Mouse (Mus musculus) heart, adult 18-20 months (tissue): ENCODE data around the gene Tmub1. TPM values are rescaled to one million over a fixed set of nuclear protein-coding genes. Genes with fewer than 3 reads are reported as not detected.

ENCODE experiments used
- DNase-seq, 2 experiments: peaks; one replicate each; pipeline ENCODE4 v3.0.0; 2021 to 2022; ENCODE audit warnings: mixed read lengths in 1 of 2
- long read RNA-seq, 2 experiments: library from polyadenylated mRNA; stranded (forward); transcript quantifications; one replicate each; pipeline ENCODE4 v2.0.0; 2021
- total RNA-seq, 2 experiments: library from RNA; stranded (reverse); gene quantifications; 2 replicates each; pipeline ENCODE4 v1.2.3; 2021

Gene Tmub1
- total RNA-seq, result 10 to 100 TPM; 10.7 to 10.8 TPM
- long read RNA-seq, experiment 1, transcript Tmub1-201 (3 exons, 1,333 nt), result major isoform, 20 of 22 reads
- long read RNA-seq, experiment 1, partial matches to known transcripts, result 0 of 22 reads
- long read RNA-seq, experiment 1, other reads (novel, unspliced or antisense), result 2 of 22 reads
- long read RNA-seq, experiment 2, transcript Tmub1-201 (3 exons, 1,333 nt), result major isoform, 11 of 14 reads
- long read RNA-seq, experiment 2, partial matches to known transcripts, result 1 of 14 reads
- long read RNA-seq, experiment 2, other reads (novel, unspliced or antisense), result 2 of 14 reads

DNA sequence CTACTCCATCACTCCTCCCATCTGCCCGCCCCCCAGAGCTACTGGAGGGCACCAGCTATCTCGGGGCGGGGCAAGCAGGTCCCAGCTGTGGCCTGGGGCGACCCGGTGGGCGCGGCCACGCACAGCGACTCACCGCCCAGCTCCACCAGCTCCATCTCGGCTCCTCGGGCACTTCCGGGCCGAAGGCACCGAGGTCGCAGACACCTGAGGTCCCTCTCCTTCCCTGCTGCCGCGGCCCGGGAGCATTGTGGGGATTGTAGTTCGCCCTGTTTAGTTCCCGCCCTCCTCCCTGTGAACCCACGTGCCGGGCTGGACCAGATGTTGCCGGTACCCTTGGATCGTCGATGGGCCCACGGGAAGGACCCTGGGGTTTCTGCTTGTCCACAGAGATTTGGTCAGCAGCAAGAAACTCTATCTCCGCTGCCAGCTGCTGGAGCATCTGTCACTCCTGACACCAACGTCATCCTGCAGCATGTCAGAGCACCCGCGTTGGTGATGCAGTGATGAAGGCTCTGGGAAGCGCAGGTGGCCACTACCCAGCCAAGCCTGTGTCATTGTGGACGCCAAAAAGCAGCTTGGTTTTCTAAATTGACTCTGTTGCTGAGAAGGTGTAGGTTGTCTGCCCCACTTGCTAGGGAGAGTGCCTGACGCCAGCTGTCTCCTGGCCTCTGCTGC, at the start of gene Tmub1:
Gene Tmub1 (minus strand): TSS at position 231 of the 675 bp plus-strand sequence.
- peak; percentile 88 to 89 for DNase-seq

DNA sequence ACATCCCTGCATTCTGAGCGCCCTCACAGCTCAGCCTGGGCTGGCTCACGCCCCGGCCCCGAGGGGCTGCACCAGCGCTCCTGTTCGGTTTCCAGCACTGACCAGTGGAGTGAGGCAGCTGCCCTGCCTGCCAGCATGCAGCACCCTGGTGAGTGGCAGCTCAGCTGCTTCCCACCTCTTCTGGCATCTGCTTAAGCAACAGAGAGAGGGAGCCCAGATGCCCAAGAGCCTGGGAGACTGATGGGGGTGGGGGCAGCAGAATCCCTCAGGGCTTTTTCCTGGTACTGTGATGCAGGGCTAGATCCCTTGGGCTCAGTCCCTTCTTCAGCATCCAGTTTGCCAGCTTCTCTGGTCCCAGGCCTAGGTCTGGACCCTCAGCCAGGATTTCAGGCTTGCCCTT, 49.1 kb upstream of the Tmub1 start:
- DNase-seq, result no peak

DNA sequence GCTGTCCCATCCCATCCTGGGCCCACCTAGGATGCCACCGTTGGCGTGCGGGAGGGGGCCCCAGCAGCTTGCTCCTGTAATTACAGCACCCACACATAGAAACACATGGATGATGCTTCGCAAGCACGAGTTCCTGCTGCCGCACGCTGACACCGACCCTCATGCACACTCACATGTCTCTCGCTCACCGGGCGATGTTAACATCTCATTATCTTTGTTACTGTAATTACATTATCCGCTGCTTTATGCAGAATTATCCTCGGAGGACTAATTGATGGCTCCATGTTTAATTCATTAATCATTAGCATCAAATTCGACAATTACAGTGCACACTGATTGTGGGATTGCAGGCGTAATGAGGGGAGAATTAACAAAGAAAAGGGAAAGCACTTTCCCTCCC, 47.4 kb upstream of the Tmub1 start:
- no peak for DNase-seq

DNA sequence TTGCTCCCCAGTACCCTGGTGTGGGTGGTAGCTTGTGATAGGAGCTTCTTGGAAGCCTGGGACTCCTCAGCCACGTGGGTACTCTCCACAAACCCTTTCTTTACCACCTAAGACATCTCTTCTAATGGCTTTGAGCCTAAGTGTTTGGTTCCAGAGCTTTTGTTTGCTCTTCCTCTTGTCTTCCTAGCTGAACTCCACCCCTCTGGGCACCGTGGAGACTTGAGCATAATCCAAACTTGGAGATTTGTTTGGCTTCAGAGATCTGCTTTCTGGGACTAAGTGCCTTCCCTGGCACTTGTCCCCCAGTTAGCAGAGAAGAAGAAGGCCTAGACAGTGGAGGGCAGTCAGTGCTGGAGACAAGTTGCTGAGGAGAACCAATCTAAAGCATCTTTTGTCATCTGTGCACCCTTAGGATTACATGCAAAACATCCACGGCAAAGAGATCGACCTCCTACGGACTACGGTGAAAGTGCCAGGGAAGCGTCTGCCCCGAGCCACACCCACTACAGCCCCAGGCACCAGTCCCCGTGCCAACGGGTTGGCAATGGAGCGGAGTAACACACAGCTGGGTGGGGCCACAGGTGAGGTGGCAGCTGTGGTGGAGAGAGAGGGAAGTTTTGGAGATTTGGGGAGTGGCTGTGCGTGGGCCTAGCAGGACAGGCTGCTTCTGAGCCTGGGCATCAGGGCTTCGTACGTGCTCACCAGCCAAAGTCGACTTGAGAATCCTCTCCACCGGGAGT, 45.1 kb upstream of the Tmub1 start:
- DNase-seq, result no peak

DNA sequence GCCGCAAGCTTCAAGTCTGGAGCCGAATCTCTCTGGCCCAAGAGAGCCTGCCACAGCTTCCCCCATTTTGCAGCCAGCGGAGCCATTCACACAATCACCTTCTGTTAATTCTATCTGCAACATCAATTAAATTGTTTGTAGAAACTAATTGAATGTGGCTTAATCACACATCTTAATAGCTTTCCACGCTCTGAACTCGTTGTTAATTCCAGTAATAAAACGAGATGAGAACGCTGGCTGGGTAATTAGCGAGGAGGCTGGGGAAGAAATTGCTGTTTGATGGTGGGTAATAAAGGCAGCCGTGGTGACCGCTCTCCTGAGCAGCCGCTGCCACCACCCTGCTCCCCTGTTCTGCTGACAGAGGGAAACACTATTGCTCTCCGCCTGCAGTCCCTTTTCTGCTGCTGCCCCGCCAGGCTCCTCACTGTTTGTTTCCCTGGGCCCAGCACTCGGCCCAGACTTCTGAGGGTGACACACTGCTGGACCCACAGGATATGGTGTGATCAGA, 42.8 kb upstream of the Tmub1 start:
- no peak for DNase-seq

DNA sequence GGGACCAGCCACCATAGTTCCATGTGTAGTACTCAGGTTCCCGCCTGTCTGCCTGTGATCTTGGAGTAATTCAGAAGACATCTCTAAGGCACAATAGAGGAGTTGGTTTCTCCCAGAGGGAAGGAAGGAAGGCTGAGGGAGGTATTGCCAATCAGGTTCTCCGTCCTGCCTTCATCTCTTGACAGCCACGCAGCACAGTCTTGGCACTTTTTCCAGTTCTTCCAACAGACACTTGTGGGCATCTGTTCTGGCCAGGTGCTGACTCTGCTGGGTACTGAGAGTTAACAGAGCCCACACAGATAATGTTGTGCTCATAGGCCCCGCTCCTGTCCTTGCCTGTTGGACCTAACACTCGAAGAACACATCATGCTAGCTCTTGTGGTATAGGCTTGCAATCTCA, 39.1 kb upstream of the Tmub1 start:
- no peak for DNase-seq

DNA sequence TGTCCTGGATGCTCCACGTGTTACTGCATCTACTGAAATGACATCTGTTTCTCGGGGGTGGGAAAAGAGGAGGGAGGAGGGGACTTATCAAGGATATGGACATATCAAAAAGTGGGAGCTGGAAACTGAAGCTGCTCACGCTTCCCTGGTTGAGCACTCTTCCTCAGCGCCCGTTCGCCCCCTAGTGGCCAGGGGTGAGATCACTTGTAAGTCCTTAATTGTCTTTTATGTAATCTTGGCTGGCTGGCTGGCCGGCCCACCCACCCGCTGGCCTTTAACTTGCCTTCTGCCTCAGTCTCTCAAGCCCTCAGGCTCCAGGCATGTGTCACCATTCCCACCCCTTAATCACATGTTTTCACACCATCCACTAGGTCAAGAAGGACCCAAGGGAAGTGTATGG, 38.4 kb upstream of the Tmub1 start:
- DNase-seq, result peak; percentile 84 to 96

DNA sequence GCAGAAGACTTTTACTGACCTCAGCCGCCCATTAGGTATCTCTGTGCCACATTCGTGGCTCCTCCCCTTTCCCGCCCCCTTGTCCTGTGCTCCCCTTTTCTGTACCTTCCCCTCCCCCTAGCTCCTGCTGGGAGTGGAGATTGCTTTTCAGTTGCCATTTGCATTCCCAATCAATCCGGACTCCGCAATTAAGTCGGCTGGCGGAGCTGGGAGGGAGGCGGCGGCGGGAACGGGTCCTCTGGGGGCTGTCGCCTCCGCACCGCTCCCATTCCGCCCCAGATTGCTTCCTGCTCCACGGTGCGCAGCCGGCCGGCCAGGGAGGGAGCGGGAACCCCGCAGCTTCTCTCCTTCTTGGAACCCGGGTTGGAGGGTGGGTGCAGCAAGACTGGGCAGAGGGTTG, 37.3 kb upstream of the Tmub1 start:
- DNase-seq, result no peak

DNA sequence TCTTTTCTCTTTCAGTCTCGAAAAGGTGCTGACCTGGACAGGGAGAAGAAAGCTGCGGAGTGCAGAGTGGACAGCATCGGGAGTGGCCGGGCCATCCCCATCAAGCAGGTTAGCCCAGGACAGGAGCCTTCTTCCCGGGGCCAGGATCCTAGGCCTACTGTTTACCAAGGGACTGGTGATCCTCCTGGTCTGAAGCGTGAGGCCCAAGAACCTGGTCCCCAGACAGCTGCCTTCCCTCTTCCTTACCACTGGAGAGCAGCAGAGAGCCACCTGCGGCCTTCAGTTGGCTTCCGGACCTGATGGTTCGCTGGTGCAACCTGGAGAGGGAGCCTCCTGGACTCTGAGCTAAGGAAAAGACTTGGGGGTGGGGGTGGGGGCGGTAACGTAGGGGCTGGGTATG, 35.7 kb upstream of the Tmub1 start:
- DNase-seq, result peak; percentile 43 to 56

DNA sequence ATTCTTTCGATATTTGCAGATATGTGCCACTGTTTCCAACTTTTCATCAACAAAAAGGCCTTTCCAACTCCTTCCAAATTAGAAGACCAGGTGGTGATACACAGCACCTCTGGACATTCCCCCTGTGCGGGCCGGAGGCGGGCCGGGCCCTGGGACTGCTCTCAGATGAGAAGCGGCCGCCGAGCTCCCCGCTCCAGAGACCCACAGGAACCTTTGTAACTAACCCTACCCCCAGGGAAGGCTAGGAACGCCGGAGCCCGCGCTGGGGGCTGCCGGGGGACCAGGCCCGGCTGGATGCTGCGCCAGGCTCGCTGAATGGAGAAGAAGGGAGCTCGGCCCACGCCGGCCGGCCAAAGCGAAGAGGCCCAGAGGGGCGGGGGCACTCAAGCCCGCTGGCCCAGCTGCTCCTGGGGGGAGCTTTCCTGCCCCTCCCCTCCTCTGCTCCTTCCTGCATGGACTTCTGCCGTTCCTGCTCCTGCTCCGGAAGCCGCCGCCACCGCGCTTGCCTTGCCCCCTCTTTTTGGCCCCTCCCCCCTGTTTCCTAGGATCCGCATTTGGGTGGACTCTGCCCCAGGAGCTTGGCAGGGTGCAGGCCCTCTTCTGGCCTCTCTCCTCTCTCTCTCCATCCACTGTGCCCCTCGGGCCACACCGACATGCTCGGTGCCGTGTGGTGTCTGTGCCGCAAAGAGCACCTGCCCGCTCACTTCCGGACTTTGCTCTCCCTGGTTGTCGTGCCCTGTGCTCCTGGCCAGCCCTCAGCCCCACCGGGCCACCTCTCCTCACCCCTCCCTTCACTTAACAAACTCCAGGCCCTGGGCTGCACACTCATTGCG, 34.8 kb upstream of the Tmub1 start:
- no peak for DNase-seq

DNA sequence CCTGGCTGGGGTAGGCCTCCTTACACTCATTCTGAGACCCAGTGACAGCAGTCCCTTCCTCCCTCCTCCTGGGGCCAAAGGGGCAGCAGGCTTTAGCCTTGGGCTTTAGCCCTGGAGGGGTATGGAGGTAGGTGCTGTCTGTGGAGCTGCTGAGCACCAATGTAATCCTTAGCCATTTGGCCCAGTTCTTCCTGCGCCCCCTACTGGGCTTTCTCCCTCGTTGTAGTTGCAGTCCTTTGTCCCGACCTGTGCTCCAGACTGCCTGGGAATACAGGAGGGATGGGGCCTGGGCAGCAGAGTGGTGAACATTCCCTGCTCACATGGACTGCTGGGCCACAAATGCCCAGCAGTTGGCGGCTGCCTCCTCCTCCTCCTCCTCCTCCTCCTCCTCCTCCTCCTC, 34.0 kb upstream of the Tmub1 start:
- peak; percentile 44 to 64 for DNase-seq

DNA sequence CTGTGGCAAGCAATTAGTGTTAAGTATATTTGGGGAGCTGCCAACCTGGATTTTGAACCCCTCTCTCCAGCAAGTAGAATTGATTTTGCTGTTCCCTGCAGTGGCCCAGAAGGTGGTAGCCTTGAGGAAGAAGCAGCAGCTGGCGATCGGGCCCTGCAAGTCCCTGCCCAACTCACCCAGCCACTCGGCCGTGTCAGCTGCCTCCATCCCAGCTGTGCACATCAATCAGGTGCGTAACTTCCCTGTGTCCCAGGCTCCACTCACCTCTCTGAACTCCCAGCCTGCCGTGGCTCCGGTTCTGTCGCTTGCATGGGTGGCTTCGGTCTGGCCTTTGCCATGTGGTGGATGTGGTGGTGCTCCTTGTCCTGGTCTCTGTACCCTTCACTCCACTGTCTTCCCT, 30.3 kb upstream of the Tmub1 start:
- DNase-seq, result no peak

DNA sequence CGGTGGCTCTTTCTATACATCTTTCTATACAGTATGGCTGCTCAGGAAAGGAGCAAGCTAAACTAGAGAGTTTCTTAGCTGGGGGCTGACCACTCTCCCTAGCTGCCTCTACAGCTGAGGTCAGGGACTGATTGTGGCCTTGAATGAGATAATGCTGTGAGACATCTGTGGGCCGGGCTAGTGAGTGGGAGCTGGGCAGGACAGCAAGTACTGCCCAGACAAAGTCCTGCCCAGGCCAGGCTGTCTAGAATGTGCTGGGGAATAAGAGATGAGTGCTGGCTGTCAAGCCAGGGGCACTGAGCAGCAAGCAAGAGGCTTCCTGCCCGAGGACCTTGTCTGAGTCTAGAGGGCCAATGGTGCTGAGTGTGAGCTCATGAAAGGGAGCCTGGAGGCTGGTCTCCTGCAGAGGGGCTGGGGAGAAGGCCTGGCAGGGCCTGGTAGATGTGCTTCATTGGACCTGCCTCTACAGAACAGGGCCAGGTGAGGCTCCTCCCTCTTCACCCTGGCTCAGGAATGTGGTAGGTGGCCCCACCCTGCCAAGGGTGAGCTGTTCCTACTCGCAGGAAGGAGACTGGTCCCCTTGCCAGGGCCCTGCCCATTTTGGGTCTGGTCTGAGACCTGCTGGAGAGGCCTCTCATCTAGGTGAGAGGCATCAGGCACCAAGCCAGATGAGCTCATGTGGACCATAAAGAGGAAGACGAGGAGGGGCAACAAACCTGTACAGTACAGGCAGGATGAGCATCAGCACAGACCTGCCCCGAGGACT, 28.0 kb upstream of the Tmub1 start:
- peak in 1 of 2 experiments; percentile 46 for DNase-seq

DNA sequence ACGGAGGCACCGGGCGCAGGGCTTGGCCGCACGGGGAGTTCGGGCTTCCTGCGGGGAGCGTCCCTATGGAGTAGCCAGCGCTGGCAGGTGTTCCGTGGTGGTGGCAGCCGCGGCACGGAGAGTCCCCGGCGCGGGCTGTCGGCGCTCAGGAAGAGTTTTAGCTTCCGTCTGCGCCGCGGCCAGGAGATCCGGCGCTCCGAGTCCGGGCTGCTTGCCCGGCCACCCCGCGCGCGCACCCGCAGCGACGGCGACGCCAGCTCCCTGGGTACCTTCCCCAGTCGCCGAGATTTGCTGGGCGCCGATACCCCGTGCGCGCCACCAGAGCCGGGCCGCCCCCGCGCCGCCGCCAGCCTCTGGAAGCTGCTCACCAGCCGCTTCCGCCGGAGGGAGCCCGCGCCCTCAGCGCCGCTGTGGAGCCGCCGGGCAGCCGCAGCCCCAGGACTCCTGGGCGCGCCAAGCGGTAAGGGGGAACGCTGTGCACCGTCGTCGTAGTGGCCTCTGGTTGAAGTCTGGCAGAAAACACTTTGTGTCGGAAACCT, 27.1 kb upstream of the Tmub1 start:
- DNase-seq, result peak; percentile 57 to 59

DNA sequence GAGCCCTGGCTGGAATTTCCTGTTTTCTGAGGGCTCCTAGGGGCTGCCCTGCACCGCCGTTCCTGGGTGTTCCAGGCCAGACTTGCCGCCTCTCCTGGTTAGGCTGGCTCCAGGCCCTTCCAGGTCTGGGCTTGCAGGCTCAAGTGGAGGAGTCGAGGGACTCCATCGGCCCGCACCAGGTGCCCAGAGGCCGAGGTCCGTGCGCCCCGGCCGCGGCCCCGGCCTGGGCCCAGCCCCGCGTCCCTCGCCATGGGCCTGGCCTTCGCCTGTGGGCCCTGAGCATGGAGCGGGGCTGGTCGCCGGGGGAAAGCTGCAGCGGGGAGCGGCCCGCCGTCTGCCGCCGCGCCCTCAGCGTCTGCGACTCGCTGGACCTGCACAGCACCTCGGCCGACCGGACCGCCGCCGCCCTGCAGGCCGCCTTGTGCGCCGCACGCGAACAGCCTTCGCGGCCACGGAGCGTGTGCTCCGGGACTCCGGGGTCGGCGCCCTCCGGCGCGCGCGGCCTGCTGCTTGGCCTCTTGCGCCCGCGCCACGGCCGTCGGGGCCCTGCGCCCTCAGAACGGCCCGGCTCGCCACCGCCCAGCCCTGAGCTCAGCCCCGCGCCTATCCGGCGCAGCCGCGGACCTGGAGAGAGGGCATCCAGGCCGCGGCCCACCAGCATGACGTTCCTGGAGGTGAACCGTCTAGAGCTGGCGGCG, 26.5 kb upstream of the Tmub1 start:
- DNase-seq, result no peak

DNA sequence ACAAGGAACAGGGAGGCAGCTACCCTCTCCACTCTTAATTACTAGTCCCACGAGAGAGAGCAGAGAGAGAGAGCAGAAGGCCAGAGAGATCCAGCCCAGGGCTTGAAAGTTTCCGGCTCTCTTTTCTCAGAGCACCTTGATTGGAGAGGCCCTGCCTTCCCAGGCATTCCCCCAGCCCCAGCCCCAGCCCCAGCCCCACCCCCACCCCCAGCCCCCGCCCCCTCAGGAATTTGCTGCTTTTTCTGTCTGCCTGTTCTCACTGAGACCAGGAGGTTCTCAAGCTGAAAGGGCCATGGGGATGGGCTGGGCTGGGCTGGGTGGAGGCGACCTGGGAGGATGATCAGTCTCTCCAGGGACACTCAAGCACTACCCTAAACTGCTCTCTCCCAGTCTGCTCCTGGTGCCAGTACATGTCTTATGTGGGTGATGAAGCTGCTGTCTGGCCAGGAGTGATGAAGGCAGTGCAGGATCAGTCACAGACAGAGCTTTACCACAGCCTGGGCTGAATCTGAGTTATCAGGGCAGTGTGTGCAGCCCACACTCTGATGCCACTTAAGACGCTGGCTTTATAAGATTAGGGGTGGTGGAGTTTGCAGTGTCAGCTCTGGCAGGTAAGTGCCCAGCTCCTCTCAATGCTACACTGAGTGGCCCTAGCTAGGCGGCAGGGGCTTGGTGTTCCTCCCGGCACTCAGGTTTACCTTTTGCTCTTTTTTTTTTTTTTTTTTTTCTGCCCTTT, 25.4 kb upstream of the Tmub1 start:
- DNase-seq, result no peak

DNA sequence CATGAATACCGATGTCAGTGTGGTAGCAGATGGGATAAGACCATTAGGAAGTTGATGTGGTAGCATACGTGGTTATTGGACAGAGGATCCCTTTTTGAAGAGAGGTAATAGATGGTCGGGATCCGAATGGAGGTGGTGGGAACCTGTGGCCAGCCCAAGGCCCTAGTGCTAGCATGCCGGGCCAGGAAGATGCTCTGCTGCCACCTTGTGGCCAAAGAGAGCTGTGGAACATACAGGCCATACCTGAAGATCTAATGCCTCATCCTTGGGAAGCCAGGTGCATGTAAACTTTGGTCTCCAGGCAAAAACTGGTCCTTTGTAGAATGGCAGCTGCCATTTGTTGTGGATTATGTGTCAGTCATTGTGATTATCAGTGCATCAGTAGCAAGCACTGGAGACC, 22.9 kb upstream of the Tmub1 start:
- DNase-seq, result peak; percentile 77 to 88

DNA sequence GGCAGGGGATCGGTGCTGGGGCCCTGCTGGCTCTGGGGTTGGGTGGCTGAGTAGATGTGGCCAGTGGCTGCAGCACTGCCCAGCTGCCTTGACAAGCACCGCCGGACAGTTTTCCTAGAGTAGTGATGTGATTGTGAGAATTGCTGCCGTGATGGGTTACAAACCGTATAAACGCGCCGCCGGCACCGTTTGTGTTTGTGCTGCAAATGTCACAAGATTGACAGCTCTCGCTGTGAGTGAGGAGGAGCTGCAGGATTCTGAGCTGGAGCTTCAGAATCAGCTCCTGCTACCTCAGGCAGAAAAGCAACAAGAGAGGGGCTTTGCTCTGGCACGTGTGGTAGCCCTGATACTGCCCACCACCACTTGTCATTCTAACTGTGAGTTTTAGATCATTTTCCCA, 19.1 kb upstream of the Tmub1 start:
- DNase-seq, result no peak

DNA sequence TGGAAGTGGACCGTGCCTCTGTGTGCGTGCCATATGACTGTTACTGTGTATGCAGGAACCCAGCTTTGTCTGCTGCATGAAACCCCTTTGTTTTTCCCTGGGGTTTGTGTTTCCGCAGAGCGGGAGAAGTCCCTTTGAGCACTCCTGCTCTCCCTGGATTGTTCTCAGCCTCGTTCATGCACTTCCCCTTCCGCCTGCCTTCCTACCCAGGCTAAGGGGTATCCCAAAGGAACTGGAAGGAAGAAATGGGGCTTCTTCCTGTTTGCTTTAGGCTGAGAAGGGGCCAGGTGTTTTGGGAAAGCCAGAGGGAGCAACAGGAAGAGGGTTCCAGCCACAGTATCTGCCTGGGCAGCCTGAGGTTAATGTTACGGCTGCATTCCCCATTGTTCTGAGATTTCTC, 8.0 kb upstream of the Tmub1 start:
- DNase-seq, result peak in 1 of 2 experiments; percentile 22

DNA sequence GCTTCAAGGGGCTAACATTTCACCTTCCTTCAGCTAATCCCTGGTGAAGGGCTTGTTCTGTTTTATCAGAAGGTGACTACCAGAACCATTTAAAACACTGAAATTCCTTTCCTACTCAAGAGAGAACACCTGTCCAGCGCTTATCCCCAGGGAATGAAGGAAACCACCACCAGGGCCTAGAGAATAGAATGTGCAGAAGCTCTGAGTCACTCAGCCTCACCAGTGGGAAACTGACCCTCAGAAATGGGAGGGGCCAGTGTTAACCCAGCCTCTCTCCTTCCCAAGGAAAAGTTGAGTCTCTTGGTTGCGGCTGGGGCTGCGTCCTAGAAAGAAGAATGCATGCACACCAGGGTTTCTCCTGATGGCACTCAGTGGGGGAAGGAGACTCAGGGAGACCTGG, 7.4 kb upstream of the Tmub1 start:
- DNase-seq, result no peak
